Comparison of ENCODE assay signal across 17 mouse cellular contexts in genomic region chr4:137603449-137604171, GRCm38 (mm10). TPM values are rescaled to one million over a fixed set of nuclear protein-coding genes. Genes with fewer than 3 reads are reported as not detected.
DNase-seq lines count a peak whose midpoint lies in the region; ATAC-seq and TF ChIP-seq lines count a peak whose summit lies in the region.
"Had no signal": no experiment of that assay in that cellular context is flagged by ENCODE, and none has a peak within 500 bp of the region (broad histone marks: within the 10 kb centered on the region; RNA-seq: fewer than 3 reads in every experiment).

No protein-coding gene starts in this region.

- H3K9me3 ChIP-seq in heart, embryonic 11.5 days (replicated peaks; ENCODE audit: control insufficient read depth, low read length), result no peaks in the 10 kb centered on the region
- H3K9me3 ChIP-seq in forebrain, embryonic 12.5 days, result no peaks in the 10 kb centered on the region

- no peaks in the 10 kb centered on the region for H3K27me3 ChIP-seq in heart, embryonic 11.5 days (ENCODE audit: control insufficient read depth, insufficient read depth, low read length)
- no peaks in the 10 kb centered on the region for H3K27me3 ChIP-seq in spleen, adult 2 months (ENCODE audit: control insufficient read depth, insufficient read depth, low read length)
- no peaks in the 10 kb centered on the region for H3K27me3 ChIP-seq in forebrain, embryonic 12.5 days

- H3K9ac ChIP-seq in heart, embryonic 11.5 days (ENCODE audit: low read depth, low read length), result no peak overlapping the region
- no peak overlapping the region for H3K9ac ChIP-seq in forebrain, embryonic 12.5 days

- intact Hi-C loops in left cerebral cortex, postnatal 10 days (cut with DNase I), result no loop called here

- no peak overlapping the region for H3K27ac ChIP-seq in heart, embryonic 11.5 days (ENCODE audit: low read depth, low read length)
- H3K27ac ChIP-seq in spleen, adult 2 months (ENCODE audit: insufficient read depth, low read length), result peak overlapping the region; percentile 16
- no peak overlapping the region for H3K27ac ChIP-seq in forebrain, embryonic 12.5 days
- H3K27ac ChIP-seq: hindbrain, postnatal 0 days; left cerebral cortex, adult 2 months had no signal

- TF ChIP-seq POLR2A in spleen, adult 2 months (IDR thresholded peaks at IDR 0.05; ENCODE audit: low read depth, low read length), result no peak

- H3K4me1 ChIP-seq in heart, embryonic 11.5 days (ENCODE audit: control insufficient read depth, insufficient read depth, low read length), result peaks cover 31% of the 10 kb centered on the region
- H3K4me1 ChIP-seq in spleen, adult 2 months (ENCODE audit: control insufficient read depth, insufficient read depth, insufficient read length), result peaks cover 4% of the 10 kb centered on the region; the same call in 1 of the 2 replicates
- peaks cover 18% of the 10 kb centered on the region for H3K4me1 ChIP-seq in forebrain, embryonic 12.5 days

- H3K4me3 ChIP-seq in heart, embryonic 11.5 days (ENCODE audit: low read depth, low read length), result no peak overlapping the region
- no peak overlapping the region for H3K4me3 ChIP-seq in spleen, adult 2 months (ENCODE audit: extremely low read depth, insufficient read depth, insufficient read length)
- H3K4me3 ChIP-seq in forebrain, embryonic 12.5 days (replicated peaks), result no peak overlapping the region
- H3K4me3 ChIP-seq: left cerebral cortex, adult 2 months had no signal

- 58% methylated on average over 11 of the region's 11 CpGs for WGBS in heart, embryonic 11.5 days (ENCODE audit: insufficient replicate concordance)
- 49% methylated on average over 11 of the region's 11 CpGs for WGBS in spleen, adult 2 months
- 85% methylated on average over 11 of the region's 11 CpGs for WGBS in forebrain, embryonic 12.5 days

- no peak for ATAC-seq in heart, embryonic 11.5 days (replicated peaks; ENCODE audit: insufficient number of reproducible peaks, low FRiP score, low TSS enrichment)
- no peak for ATAC-seq in forebrain, embryonic 12.5 days (ENCODE audit: low FRiP score)
- ATAC-seq: hindbrain, postnatal 0 days had no signal

- peaks cover 17% of the 10 kb centered on the region for H3K36me3 ChIP-seq in heart, embryonic 11.5 days (ENCODE audit: control insufficient read depth, insufficient read depth, low read length)
- peaks cover 14% of the 10 kb centered on the region for H3K36me3 ChIP-seq in spleen, adult 2 months (ENCODE audit: control insufficient read depth, insufficient read depth, low read length)
- H3K36me3 ChIP-seq in forebrain, embryonic 12.5 days (replicated peaks), result peaks cover 37% of the 10 kb centered on the region

- H3K4me2 ChIP-seq in heart, embryonic 11.5 days, result peak overlapping the region; percentile 43
- H3K4me2 ChIP-seq in forebrain, embryonic 12.5 days, result no peak overlapping the region

- DNase-seq in heart, adult 8-10 months (ENCODE audit: low spot score), result no peak
- no peak for DNase-seq in spleen, adult 2 months (ENCODE audit: low read depth in 1 of 2, low spot score in 2 of 2)
- DNase-seq in spleen, postnatal 4 days (ENCODE audit: low spot score in 2 of 2), result no peak
- DNase-seq in induced T-regulatory cell, adult 2 months (ENCODE audit: low read depth), result peak; percentile 54
- DNase-seq in natural killer cell, adult 2 months (ENCODE audit: low spot score in 2 of 2), result peak; percentile 60 to 83
- DNase-seq in left cerebral cortex, postnatal 10 days (ENCODE audit: extremely low spot score in 1 of 2, low spot score in 2 of 2), result no peak
- DNase-seq: adrenal gland, adult 2 months; B cell, adult 2 months; kidney, postnatal 14 days; thymus, postnatal 4 days had no signal

- no peak for TF ChIP-seq CTCF in spleen, adult 2 months (IDR thresholded peaks at IDR 0.05; ENCODE audit: extremely low read depth, insufficient read depth, insufficient read length, insufficient replicate concordance)

RNA-seq across cellular contexts. Expression of gene Usp48, which starts 10.1 kb away (rescaled TPM):
- polyA plus RNA-seq in heart, embryonic 11.5 days (2014; fragmentation: Nextera tagmentation; extraction: Ambion mirVana), result 45.0 and 50.1 TPM in 2 replicates
- total RNA-seq in heart, adult 8-10 months (2022), result 10 to 100 TPM; 29.2 to 39.0 (median 33.6) TPM
- 64.1 and 68.3 TPM in 2 replicates for polyA plus RNA-seq in spleen, adult 2 months (2012; rRNA removed)
- total RNA-seq in left cerebral cortex, postnatal 10 days (2021), result 100 to 1,000 TPM; 125 to 126 TPM
- 85.1 and 87.1 TPM in 2 replicates for polyA plus RNA-seq in forebrain, embryonic 12.5 days (2016; fragmentation: Nextera tagmentation; extraction: Ambion mirVana)

RNA-seq across cellular contexts. Expression of gene Ldlrad2, which starts 29.2 kb away (rescaled TPM):
- not detected in 2 replicates for polyA plus RNA-seq in heart, embryonic 11.5 days (2014; fragmentation: Nextera tagmentation; extraction: Ambion mirVana)
- not detected for total RNA-seq in heart, adult 8-10 months (2022)
- not detected in 2 replicates for polyA plus RNA-seq in spleen, adult 2 months (2012; rRNA removed)
- total RNA-seq in left cerebral cortex, postnatal 10 days (2021), result not detected
- polyA plus RNA-seq in forebrain, embryonic 12.5 days (2016; fragmentation: Nextera tagmentation; extraction: Ambion mirVana), result not detected in 2 replicates
- total RNA-seq: adrenal gland, adult 2 months; hindbrain, postnatal 0 days; left cerebral cortex, adult 2 months had no signal
- polyA plus RNA-seq: liver, embryonic 16.5 days; neural tube, embryonic 11.5 days; stomach, embryonic 14.5 days had no signal

Comparison
In these comparisons a context has a peak if more than half of its experiments do, and no peak if none do; other contexts are left out.
1. DNase-seq: peak in induced T-regulatory cell, adult 2 months (single experiment) and natural killer cell, adult 2 months (2 of 2); none in heart, adult 8-10 months (single experiment), spleen, adult 2 months (0 of 2), spleen, postnatal 4 days (0 of 2) and left cerebral cortex, postnatal 10 days (0 of 2).